Comparison of ENCODE assay signal across 9 mouse cellular contexts in genomic region chr6:115727108-115727507, GRCm38 (mm10). TPM values are rescaled to one million over a fixed set of nuclear protein-coding genes. Genes with fewer than 3 reads are reported as not detected.
DNase-seq lines count a peak whose midpoint lies in the region; ATAC-seq and TF ChIP-seq lines count a peak whose summit lies in the region.
"Had no signal": no experiment of that assay in that cellular context is flagged by ENCODE, and none has a peak within 500 bp of the region (broad histone marks: within the 10 kb centered on the region; RNA-seq: fewer than 3 reads in every experiment).

No protein-coding gene starts in this region.

- H3K4me2 ChIP-seq in hindbrain, embryonic 16.5 days (ENCODE audit: low read length) = no peak overlapping the region
- H3K4me2 ChIP-seq in CH12.LX (ENCODE audit: insufficient read depth, low read depth, poor library complexity, severe bottlenecking) = no peak overlapping the region
- H3K4me2 ChIP-seq in limb, embryonic 11.5 days (ENCODE audit: low read depth, severe bottlenecking) = no peak overlapping the region
- H3K4me2 ChIP-seq: midbrain, embryonic 12.5 days had no signal

- H3K4me1 ChIP-seq in hindbrain, embryonic 10.5 days (replicated peaks) = peaks cover 8% of the 10 kb centered on the region
- no peaks in the 10 kb centered on the region for H3K4me1 ChIP-seq in hindbrain, embryonic 16.5 days (ENCODE audit: control insufficient read depth, insufficient read depth, low read depth, low read length)
- H3K4me1 ChIP-seq in CH12.LX (ENCODE audit: control insufficient read depth in 1 of 2, insufficient read depth in 2 of 2) = no peaks in the 10 kb centered on the region
- no peaks in the 10 kb centered on the region for H3K4me1 ChIP-seq in limb, embryonic 11.5 days (ENCODE audit: control insufficient read depth, insufficient read depth, low read length)
- H3K4me1 ChIP-seq: midbrain, embryonic 12.5 days had no signal

- TF ChIP-seq POLR2A in CH12.LX (IDR thresholded peaks at IDR 0.05; ENCODE audit: low read depth, low read length) = no peak

- dilution Hi-C loops in CH12.LX (cut with MboI; ENCODE audit: extremely low pct_ligation_motif_present, extremely low pct_unique_long_range_greater_than_20kb, low sequenced_read_pairs) = no loop called here

- no peak for ATAC-seq in hindbrain, embryonic 16.5 days
- ATAC-seq in erythroblast, adult 5-6 weeks (replicated peaks; ENCODE audit: low FRiP score, poor library complexity, severe bottlenecking) = peak; percentile 78
- no peak for ATAC-seq in limb, embryonic 11.5 days (ENCODE audit: insufficient number of reproducible peaks, low FRiP score, low TSS enrichment, low read depth)

- peak; percentile 67 to 77 for TF ChIP-seq CTCF in CH12.LX (conservative IDR thresholded peaks at IDR 0.05 in 1 of 2, IDR thresholded peaks at IDR 0.05 in 1 of 2; ENCODE audit: low read depth in 2 of 2, low read length in 2 of 2)

- peak; percentile 56 for DNase-seq in hindbrain, embryonic 10.5 days (ENCODE audit: low spot score)
- DNase-seq in CH12.LX (ENCODE audit: extremely low read depth) = peak; percentile 59
- peak; percentile 40 for DNase-seq in adrenal gland, postnatal 25 days
- DNase-seq in limb, embryonic 11.5 days (ENCODE audit: low spot score) = peak; percentile 76
- DNase-seq in retina, postnatal 1 day = peak; percentile 60
- DNase-seq in urinary bladder, adult 2 months (ENCODE audit: low spot score) = no peak

- no peak overlapping the region for H3K27ac ChIP-seq in hindbrain, embryonic 10.5 days
- no peak overlapping the region for H3K27ac ChIP-seq in hindbrain, embryonic 16.5 days (ENCODE audit: low read depth, low read length)
- no peak overlapping the region for H3K27ac ChIP-seq in CH12.LX (ENCODE audit: insufficient read depth, low read depth)
- H3K27ac ChIP-seq in limb, embryonic 11.5 days (replicated peaks; ENCODE audit: low read depth, low read length) = no peak overlapping the region
- H3K27ac ChIP-seq: midbrain, embryonic 12.5 days had no signal

- H3K27me3 ChIP-seq in hindbrain, embryonic 10.5 days (ENCODE audit: insufficient read depth, poor library complexity, severe bottlenecking) = no peaks in the 10 kb centered on the region
- no peaks in the 10 kb centered on the region for H3K27me3 ChIP-seq in hindbrain, embryonic 16.5 days (replicated peaks; ENCODE audit: control insufficient read depth, insufficient read depth, low read length)
- no peaks in the 10 kb centered on the region for H3K27me3 ChIP-seq in CH12.LX (replicated peaks)
- H3K27me3 ChIP-seq in limb, embryonic 11.5 days (ENCODE audit: control insufficient read depth, insufficient read depth, low read length) = no peaks in the 10 kb centered on the region
- H3K27me3 ChIP-seq: midbrain, embryonic 12.5 days had no signal

- no peak for TF ChIP-seq EP300 in CH12.LX (IDR thresholded peaks at IDR 0.05; ENCODE audit: low read length)

- no peak overlapping the region for H3K9ac ChIP-seq in hindbrain, embryonic 16.5 days (ENCODE audit: low read depth, low read length)
- no peak overlapping the region for H3K9ac ChIP-seq in CH12.LX (ENCODE audit: insufficient read depth, low read depth)
- no peak overlapping the region for H3K9ac ChIP-seq in limb, embryonic 11.5 days (ENCODE audit: low read length)
- H3K9ac ChIP-seq: midbrain, embryonic 12.5 days had no signal

- 83% methylated on average over 1 of the region's 1 CpGs for WGBS in hindbrain, embryonic 10.5 days
- 74% methylated on average over 1 of the region's 1 CpGs for WGBS in hindbrain, embryonic 16.5 days
- 90% methylated on average over 1 of the region's 1 CpGs for WGBS in limb, embryonic 11.5 days

- TF ChIP-seq RAD21 in CH12.LX (IDR thresholded peaks at IDR 0.05; ENCODE audit: low read depth, low read length) = peak; percentile 73

- H3K79me2 ChIP-seq in CH12.LX (replicated peaks; ENCODE audit: control insufficient read depth, extremely low read depth, insufficient read depth, poor library complexity, severe bottlenecking) = no peaks in the 10 kb centered on the region

- H3K36me3 ChIP-seq in hindbrain, embryonic 10.5 days = no peaks in the 10 kb centered on the region
- H3K36me3 ChIP-seq in hindbrain, embryonic 16.5 days (ENCODE audit: control insufficient read depth, insufficient read depth, low read length) = no peaks in the 10 kb centered on the region
- H3K36me3 ChIP-seq in CH12.LX (replicated peaks in 1 of 2; ENCODE audit: control insufficient read depth in 1 of 2, insufficient read depth in 1 of 2, low read length in 1 of 2) = no peaks in the 10 kb centered on the region
- no peaks in the 10 kb centered on the region; the same call in 1 of the 2 replicates for H3K36me3 ChIP-seq in limb, embryonic 11.5 days (ENCODE audit: control insufficient read depth, insufficient read depth, low read length)
- H3K36me3 ChIP-seq: midbrain, embryonic 12.5 days had no signal

- no peak overlapping the region for H3K4me3 ChIP-seq in hindbrain, embryonic 10.5 days
- no peak overlapping the region for H3K4me3 ChIP-seq in hindbrain, embryonic 16.5 days (ENCODE audit: low read length)
- H3K4me3 ChIP-seq in CH12.LX (replicated peaks in 1 of 3; ENCODE audit: low read depth in 2 of 3, low read length in 2 of 3, poor library complexity in 1 of 3) = no peak overlapping the region
- H3K4me3 ChIP-seq in limb, embryonic 11.5 days (ENCODE audit: low read depth, low read length) = no peak overlapping the region
- H3K4me3 ChIP-seq: midbrain, embryonic 12.5 days had no signal

- no peaks in the 10 kb centered on the region for H3K9me3 ChIP-seq in hindbrain, embryonic 10.5 days
- H3K9me3 ChIP-seq in hindbrain, embryonic 16.5 days (ENCODE audit: control insufficient read depth, low read length) = no peaks in the 10 kb centered on the region
- peaks cover 6% of the 10 kb centered on the region for H3K9me3 ChIP-seq in CH12.LX (replicated peaks; ENCODE audit: low read length)
- H3K9me3 ChIP-seq in limb, embryonic 11.5 days (ENCODE audit: control insufficient read depth, low read length) = no peaks in the 10 kb centered on the region
- H3K9me3 ChIP-seq: midbrain, embryonic 12.5 days had no signal

- in situ Hi-C loops in CH12.LX (cut with MboI; ENCODE audit: low pct_ligation_motif_present, low pct_unique_long_range_greater_than_20kb, low sequenced_read_pairs) = no loop called here

TF ChIP-seq in CH12.LX, 34 proteins besides CTCF, POLR2A, EP300 and RAD21 (continues in another document):
- no peak for TF ChIP-seq ZKSCAN1 (IDR thresholded peaks at IDR 0.05; ENCODE audit: borderline replicate concordance, low read depth, low read length)
- TF ChIP-seq ZNF384 (IDR thresholded peaks at IDR 0.05; ENCODE audit: low read depth, low read length) = no peak
- no peak for TF ChIP-seq JUN (IDR thresholded peaks at IDR 0.05; ENCODE audit: insufficient read depth, low read depth, low read length)
- TF ChIP-seq MAX (IDR thresholded peaks at IDR 0.05; ENCODE audit: low read length) = peak; percentile 48; the same call in 1 of the 2 replicates
- no peak for TF ChIP-seq HCFC1 (IDR thresholded peaks at IDR 0.05; ENCODE audit: low read depth, low read length)
- no peak for TF ChIP-seq CHD1 (IDR thresholded peaks at IDR 0.05; ENCODE audit: low read depth, low read length)
- no peak for TF ChIP-seq RCOR1 (conservative IDR thresholded peaks at IDR 0.05; ENCODE audit: low read depth, low read length)
- TF ChIP-seq MXI1 (IDR thresholded peaks at IDR 0.05; ENCODE audit: low read depth, low read length) = no peak
- no peak for TF ChIP-seq ZMIZ1 (IDR thresholded peaks at IDR 0.05; ENCODE audit: low read depth, low read length)
- no peak for TF ChIP-seq TBP (conservative IDR thresholded peaks at IDR 0.05; ENCODE audit: low read depth, low read length)
- no peak for TF ChIP-seq TCF12 (IDR thresholded peaks at IDR 0.05; ENCODE audit: low read depth, low read length)
- no peak for TF ChIP-seq USF2 (conservative IDR thresholded peaks at IDR 0.05; ENCODE audit: low read depth, low read length)

RNA-seq across cellular contexts. Expression of gene Tmem40, which starts 35.1 kb away (rescaled TPM):
- 2.2 and 3.2 TPM in 2 replicates for polyA plus RNA-seq in hindbrain, embryonic 10.5 days (2016; fragmentation: Nextera tagmentation; extraction: Ambion mirVana)
- 1.9 TPM in 2 replicates for polyA plus RNA-seq in hindbrain, embryonic 16.5 days (2015; fragmentation: Nextera tagmentation; extraction: Ambion mirVana)
- total RNA-seq in CH12.LX (2012; rRNA removed) (not detected in 2 replicates), CH12.LX (2014; rRNA removed) (not detected in 2 replicates)
- polyA plus RNA-seq in CH12.LX (2012; ENCODE audit: insufficient read length, low read depth) = not detected in 2 replicates
- total RNA-seq in adrenal gland, postnatal 25 days (2021) = not detected in 2 replicates
- total RNA-seq in erythroblast, adult 5-6 weeks (2015; ENCODE audit: low replicate concordance) = 1.7 and 10.2 TPM in 2 replicates
- total RNA-seq in erythroblast, adult 5-6 weeks (2017; ENCODE audit: low replicate concordance) = 7.4 and 10.6 TPM in 2 replicates
- polyA plus RNA-seq in limb, embryonic 11.5 days (2014; fragmentation: Nextera tagmentation; extraction: Ambion mirVana) = 2.2 and 2.6 TPM in 2 replicates
- polyA plus RNA-seq in urinary bladder, adult 2 months (2012; rRNA removed) = 34.8 and 49.5 TPM in 2 replicates

RNA-seq across cellular contexts. Expression of gene Cand2, which starts 47.2 kb away (rescaled TPM):
- polyA plus RNA-seq in hindbrain, embryonic 10.5 days (2016; fragmentation: Nextera tagmentation; extraction: Ambion mirVana) = 51.1 and 53.9 TPM in 2 replicates
- polyA plus RNA-seq in hindbrain, embryonic 16.5 days (2015; fragmentation: Nextera tagmentation; extraction: Ambion mirVana) = 10.0 and 13.9 TPM in 2 replicates
- total RNA-seq in CH12.LX (2012; rRNA removed) (7.8 and 8.5 TPM in 2 replicates), CH12.LX (2014; rRNA removed) (3.6 and 3.9 TPM in 2 replicates)
- polyA plus RNA-seq in CH12.LX (2012; ENCODE audit: insufficient read length, low read depth) = 14.2 and 17.1 TPM in 2 replicates
- 11.2 and 14.1 TPM in 2 replicates for total RNA-seq in adrenal gland, postnatal 25 days (2021)
- 0.21 TPM in 1 of 2 replicates, not detected in the other for total RNA-seq in erythroblast, adult 5-6 weeks (2015; ENCODE audit: low replicate concordance)
- 0.14 and 0.17 TPM in 2 replicates for total RNA-seq in erythroblast, adult 5-6 weeks (2017; ENCODE audit: low replicate concordance)
- 58.4 and 64.3 TPM in 2 replicates for polyA plus RNA-seq in limb, embryonic 11.5 days (2014; fragmentation: Nextera tagmentation; extraction: Ambion mirVana)
- 6.5 and 7.0 TPM in 2 replicates for polyA plus RNA-seq in urinary bladder, adult 2 months (2012; rRNA removed)

RNA-seq across cellular contexts. Expression of gene Raf1, which starts 50.7 kb away (rescaled TPM):
- polyA plus RNA-seq in hindbrain, embryonic 10.5 days (2016; fragmentation: Nextera tagmentation; extraction: Ambion mirVana) = 116 and 135 TPM in 2 replicates
- polyA plus RNA-seq in hindbrain, embryonic 16.5 days (2015; fragmentation: Nextera tagmentation; extraction: Ambion mirVana) = 110 and 124 TPM in 2 replicates
- total RNA-seq in CH12.LX (2012; rRNA removed) = 59.8 and 61.7 TPM in 2 replicates
- 76.8 and 79.2 TPM in 2 replicates for total RNA-seq in CH12.LX (2014; rRNA removed)
- polyA plus RNA-seq in CH12.LX (2012; ENCODE audit: insufficient read length, low read depth) = 53.5 and 63.2 TPM in 2 replicates
- total RNA-seq in adrenal gland, postnatal 25 days (2021) = 115 and 155 TPM in 2 replicates
- total RNA-seq in erythroblast, adult 5-6 weeks (2015; ENCODE audit: low replicate concordance) = 28.4 and 44.7 TPM in 2 replicates
- total RNA-seq in erythroblast, adult 5-6 weeks (2017; ENCODE audit: low replicate concordance) = 19.2 and 36.5 TPM in 2 replicates
- polyA plus RNA-seq in limb, embryonic 11.5 days (2014; fragmentation: Nextera tagmentation; extraction: Ambion mirVana) = 135 and 141 TPM in 2 replicates
- polyA plus RNA-seq in urinary bladder, adult 2 months (2012; rRNA removed) = 107 and 120 TPM in 2 replicates
